Mouse (Mus musculus) kidney, postnatal 36 days (tissue): ENCODE measurements around the gene 2610021A01Rik.
A peak's percentile ranks its signal among the peaks of the same experiment; 100 is the strongest.
"Not testable (repeated sequence)": the region's sequence is repeated elsewhere in the genome, so short reads cannot be mapped to it uniquely, and the experiment has no call there.

Source experiments
- DNase-seq, 2 experiments: peaks; one replicate each; pipeline ENCODE4 v3.0.0; 2021 to 2022; ENCODE audit warnings: mixed read lengths in 2 of 2

2610021A01Rik gene

GRCm38 (mm10) chr7:41599034-41599813, at the start of gene 2610021A01Rik:
TSS of gene 2610021A01Rik (plus strand) at chr7:41599230.
- DNase-seq: peak; percentile 95 to 97

GRCm38 (mm10) chr7:41560681-41561080, 38.3 kb upstream of the 2610021A01Rik start:
- no peak for DNase-seq

GRCm38 (mm10) chr7:41573562-41573961, 25.5 kb upstream of the 2610021A01Rik start, which contains the start of gene Gm6871:
TSS of gene Gm6871 (minus strand) at chr7:41573662.
- not testable (repeated sequence) for DNase-seq

- peak; percentile 29 to 58 for DNase-seq
Observed at GRCm38 (mm10) chr7:41577956-41578355, 21.1 kb upstream of the 2610021A01Rik start.

- no peak for DNase-seq
Observed at GRCm38 (mm10) chr7:41582028-41582427, 17.0 kb upstream of the 2610021A01Rik start.

- DNase-seq: not testable (repeated sequence)
Observed at GRCm38 (mm10) chr7:41587831-41588230, 11.2 kb upstream of the 2610021A01Rik start.

GRCm38 (mm10) chr7:41598615-41599014, 415 bp upstream of the 2610021A01Rik start:
- DNase-seq: no peak

GRCm38 (mm10) chr7:41599932-41600548, 1.0 kb downstream of the 2610021A01Rik start:
- DNase-seq: peak in 1 of 2 experiments; percentile 13

- DNase-seq: no peak
Observed at GRCm38 (mm10) chr7:41611654-41612053, 12.6 kb downstream of the 2610021A01Rik start.

- not testable (repeated sequence) for DNase-seq
Observed at GRCm38 (mm10) chr7:41616241-41616640, 17.2 kb downstream of the 2610021A01Rik start.

- peak; percentile 94 to 98 for DNase-seq
Observed at GRCm38 (mm10) chr7:41632409-41633220, 33.6 kb downstream of the 2610021A01Rik start, which contains the start of gene Zfp788. TSS of gene Zfp788 (plus strand) at chr7:41633203.

GRCm38 (mm10) chr7:41633221-41633984, 34.4 kb downstream of the 2610021A01Rik start:
- peak; percentile 91 to 95 for DNase-seq

GRCm38 (mm10) chr7:41674326-41674725, 75.3 kb downstream of the 2610021A01Rik start:
- not testable (repeated sequence) for DNase-seq
